Mouse (Mus musculus): ENCODE data around the gene Zfand3.

DNA sequence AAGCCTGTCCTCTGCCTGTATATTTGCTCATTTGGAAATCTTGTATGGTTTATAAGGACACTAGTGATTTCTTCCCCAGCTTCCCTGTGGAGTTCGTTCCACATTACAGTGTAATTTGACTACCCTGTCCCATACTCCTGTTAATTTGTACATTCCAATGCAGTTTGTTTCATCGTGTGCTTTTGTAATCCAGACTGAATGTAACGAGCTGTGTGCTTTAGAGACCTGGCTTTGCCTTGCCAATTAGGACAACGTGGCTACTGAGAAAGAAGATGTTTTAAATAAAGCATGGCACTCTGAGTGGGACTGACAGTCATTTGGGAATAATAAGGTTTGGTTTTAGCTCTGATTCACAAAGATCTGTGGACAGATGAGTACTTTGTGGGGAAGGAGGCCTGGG is 60.2 kb downstream of the Zfand3 start:
- TF ChIP-seq CTCF (conservative IDR thresholded peaks at IDR 0.05 in 1 of 2, IDR thresholded peaks at IDR 0.05 in 1 of 2; ENCODE audit: low read depth in 2 of 2, low read length in 2 of 2) = no peak
- TF ChIP-seq ZC3H11A (IDR thresholded peaks at IDR 0.05; ENCODE audit: low read depth, low read length) = no peak
- no peak for TF ChIP-seq TCF12 (IDR thresholded peaks at IDR 0.05; ENCODE audit: low read depth, low read length)
- TF ChIP-seq POLR2A (IDR thresholded peaks at IDR 0.05; ENCODE audit: low read depth, low read length) = no peak
- no peak for TF ChIP-seq MEF2A (IDR thresholded peaks at IDR 0.05; ENCODE audit: borderline replicate concordance, low read depth, low read length)
- no peak for TF ChIP-seq EP300 (IDR thresholded peaks at IDR 0.05; ENCODE audit: low read length)
- TF ChIP-seq E2F4 (IDR thresholded peaks at IDR 0.05; ENCODE audit: insufficient replicate concordance, low read depth, low read length) = no peak
- no peak for TF ChIP-seq NELFE (IDR thresholded peaks at IDR 0.05; ENCODE audit: low read depth, low read length)
- TF ChIP-seq ETS1 (conservative IDR thresholded peaks at IDR 0.05; ENCODE audit: low read depth, low read length) = no peak
- TF ChIP-seq MAFK (IDR thresholded peaks at IDR 0.05; ENCODE audit: insufficient replicate concordance, low read length) = no peak
- no peak for TF ChIP-seq POLR2AphosphoS2 (IDR thresholded peaks at IDR 0.05; ENCODE audit: low read depth, low read length)
- TF ChIP-seq USF2 (conservative IDR thresholded peaks at IDR 0.05; ENCODE audit: low read depth, low read length) = no peak
